Mouse (Mus musculus): Measurements from ENCODE around the gene Hid1. TPM values are rescaled to one million over a fixed set of nuclear protein-coding genes. Genes with fewer than 3 reads are reported as not detected.

Gene Hid1
- polyA plus RNA-seq, 1 experiment = 61.7 TPM

DNA sequence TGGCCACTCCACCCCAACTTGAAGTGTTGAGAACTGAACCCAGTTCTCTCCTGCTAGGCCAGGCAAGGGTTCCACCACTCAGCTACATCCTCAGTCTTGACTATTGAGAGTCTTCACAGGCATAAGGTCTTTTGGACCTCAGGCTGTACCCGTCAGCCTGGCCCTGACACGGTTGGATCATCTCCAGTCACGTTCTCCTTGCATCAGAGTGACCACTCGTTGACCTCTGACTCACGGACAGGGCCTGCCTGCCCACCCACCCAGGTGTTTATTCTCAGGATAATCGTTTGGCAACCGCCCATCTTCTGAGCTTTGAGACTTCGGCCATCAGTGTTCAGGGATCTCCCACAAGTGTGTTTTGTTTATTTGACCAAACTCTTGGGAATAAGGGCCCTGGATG, 64.4 kb downstream of the Hid1 start:
- no peak for DNase-seq (ENCODE audit: low read depth)
- TF ChIP-seq POLR2A (IDR thresholded peaks at IDR 0.05; ENCODE audit: borderline replicate concordance, extremely low read depth, insufficient read depth, insufficient read length, poor library complexity, severe bottlenecking) (no peak), CTCF (IDR thresholded peaks at IDR 0.05; ENCODE audit: borderline replicate concordance, extremely low read depth, insufficient read depth, insufficient read length) (no peak)

DNA sequence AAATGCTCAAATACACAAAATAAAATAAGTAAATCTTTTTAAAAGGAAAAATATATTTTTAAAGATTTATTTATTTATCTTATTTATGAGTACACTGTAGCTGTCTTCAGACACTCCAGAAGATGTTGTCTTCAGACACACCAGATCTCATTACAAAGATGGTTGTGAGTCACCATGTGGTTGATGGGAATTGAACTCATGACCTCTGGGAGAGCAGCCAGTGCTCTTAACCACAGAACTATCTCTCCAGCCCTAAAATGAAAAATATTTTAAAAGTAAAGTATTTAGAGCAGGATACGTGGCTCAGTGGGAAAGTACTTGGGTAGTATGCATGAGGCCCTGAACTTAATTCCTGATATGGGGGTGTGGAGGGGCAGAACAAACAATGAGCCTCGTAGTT, 66.2 kb downstream of the Hid1 start:
- TF ChIP-seq POLR2A (IDR thresholded peaks at IDR 0.05; ENCODE audit: borderline replicate concordance, extremely low read depth, insufficient read depth, insufficient read length, poor library complexity, severe bottlenecking) = no peak
- TF ChIP-seq CTCF (IDR thresholded peaks at IDR 0.05; ENCODE audit: borderline replicate concordance, extremely low read depth, insufficient read depth, insufficient read length) = no peak
- DNase-seq (ENCODE audit: low read depth) = no peak

DNA sequence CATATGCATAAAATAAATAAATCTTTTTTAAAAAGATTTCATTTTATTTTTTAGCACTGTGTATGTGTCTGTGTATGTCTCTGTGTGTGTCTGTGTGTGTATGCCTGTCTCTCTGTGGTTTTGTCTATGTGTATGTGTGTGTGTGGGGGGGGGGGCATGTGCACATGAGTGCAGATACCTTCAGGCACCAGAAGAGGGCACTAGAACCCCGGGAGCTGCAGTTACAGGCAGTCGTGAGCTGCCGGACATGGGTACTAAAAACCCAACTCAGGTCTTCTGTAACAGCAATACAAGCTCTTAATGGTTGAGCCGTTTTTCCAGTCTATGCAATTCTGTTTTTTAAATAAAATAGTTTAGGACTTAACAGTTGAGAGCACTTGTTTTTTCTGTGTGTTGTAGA, 66.8 kb downstream of the Hid1 start:
- TF ChIP-seq POLR2A (IDR thresholded peaks at IDR 0.05; ENCODE audit: borderline replicate concordance, extremely low read depth, insufficient read depth, insufficient read length, poor library complexity, severe bottlenecking) (no peak), CTCF (IDR thresholded peaks at IDR 0.05; ENCODE audit: borderline replicate concordance, extremely low read depth, insufficient read depth, insufficient read length) (no peak)
- DNase-seq (ENCODE audit: low read depth) = no peak

DNA sequence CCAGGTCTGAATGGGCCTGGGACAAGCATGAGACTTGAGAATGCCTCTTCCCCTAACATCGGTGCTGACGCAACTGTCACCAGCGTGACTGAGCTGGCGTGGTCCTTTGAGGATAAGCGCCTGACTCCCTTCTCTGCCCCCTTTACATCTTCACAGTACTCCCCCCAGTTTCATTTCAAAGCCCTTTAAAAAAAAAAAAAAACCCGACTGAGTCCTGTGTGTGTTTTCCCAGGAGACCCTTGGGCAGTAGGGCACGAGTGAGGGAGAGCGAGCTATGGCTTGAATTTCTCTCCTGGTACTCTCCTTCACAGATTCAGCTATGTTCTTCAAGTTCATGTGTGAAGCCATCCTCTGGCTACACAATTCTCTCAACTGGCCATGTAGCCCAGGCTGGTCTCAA, 69.4 kb downstream of the Hid1 start:
- DNase-seq (ENCODE audit: low read depth) = no peak
- TF ChIP-seq CTCF (IDR thresholded peaks at IDR 0.05; ENCODE audit: borderline replicate concordance, extremely low read depth, insufficient read depth, insufficient read length) (no peak), POLR2A (IDR thresholded peaks at IDR 0.05; ENCODE audit: borderline replicate concordance, extremely low read depth, insufficient read depth, insufficient read length, poor library complexity, severe bottlenecking) (no peak)

Other genes with a start within 250 kb of the Hid1 start
- 0.10 and 0.15 TPM in 2 replicates for gene Cd300lf, start 233.8 kb downstream of the Hid1 start, polyA plus RNA-seq (2012; rRNA removed)
- gene Slc9a3r1, start 204.4 kb downstream of the Hid1 start, polyA plus RNA-seq (2012; rRNA removed) = 31.6 and 40.5 TPM in 2 replicates
- 7.1 and 10.7 TPM in 2 replicates for gene Tmem104, start 180.3 kb downstream of the Hid1 start, polyA plus RNA-seq (2012; rRNA removed)
- 16.0 and 16.9 TPM in 2 replicates for gene Nat9, start 179.9 kb downstream of the Hid1 start, polyA plus RNA-seq (2012; rRNA removed)
- gene Grin2c, start 100.5 kb downstream of the Hid1 start, polyA plus RNA-seq (2012; rRNA removed) = 0.89 and 1.2 TPM in 2 replicates
- gene Fdxr, start 90.7 kb downstream of the Hid1 start, polyA plus RNA-seq (2012; rRNA removed) = 26.1 and 32.4 TPM in 2 replicates
- gene Fads6, start 70.1 kb downstream of the Hid1 start, polyA plus RNA-seq (2012; rRNA removed) = 1.6 and 2.4 TPM in 2 replicates
- gene Otop2, start 60.6 kb downstream of the Hid1 start, polyA plus RNA-seq (2012; rRNA removed) = 0.13 and 0.15 TPM in 2 replicates
- gene Ush1g, start 45.7 kb downstream of the Hid1 start, polyA plus RNA-seq (2012; rRNA removed) = 0.04 and 0.11 TPM in 2 replicates
- 0.29 and 0.64 TPM in 2 replicates for gene Otop3, start 33.0 kb downstream of the Hid1 start, polyA plus RNA-seq (2012; rRNA removed)
- gene Cdr2l, start 14.2 kb upstream of the Hid1 start, polyA plus RNA-seq (2012; rRNA removed) = 39.1 and 50.8 TPM in 2 replicates
- 115 and 126 TPM in 2 replicates for gene Mrpl58, start 36.0 kb upstream of the Hid1 start, polyA plus RNA-seq (2012; rRNA removed)
- gene Atp5h, start 52.2 kb upstream of the Hid1 start, polyA plus RNA-seq (2012; rRNA removed) = 399 and 402 TPM in 2 replicates
- gene Kctd2, start 52.4 kb upstream of the Hid1 start, polyA plus RNA-seq (2012; rRNA removed) = 45.9 and 46.8 TPM in 2 replicates
- 0.04 and 0.12 TPM in 2 replicates for gene Trim80, start 72.8 kb upstream of the Hid1 start, polyA plus RNA-seq (2012; rRNA removed)
- gene Slc16a5, start 94.7 kb upstream of the Hid1 start, polyA plus RNA-seq (2012; rRNA removed) = not detected in 2 replicates
- gene Armc7, start 107.9 kb upstream of the Hid1 start, polyA plus RNA-seq (2012; rRNA removed) = 12.4 and 15.1 TPM in 2 replicates
- 67.9 and 84.3 TPM in 2 replicates for gene Nt5c, start 124.1 kb upstream of the Hid1 start, polyA plus RNA-seq (2012; rRNA removed)
- gene Jpt1, start 146.6 kb upstream of the Hid1 start, polyA plus RNA-seq (2012; rRNA removed) = 1,229 and 1,645 TPM in 2 replicates
- gene Sumo2, start 168.5 kb upstream of the Hid1 start, polyA plus RNA-seq (2012; rRNA removed) = 702 and 773 TPM in 2 replicates
- 105 and 168 TPM in 2 replicates for gene Nup85, start 196.7 kb upstream of the Hid1 start, polyA plus RNA-seq (2012; rRNA removed)
- 35.5 and 36.7 TPM in 2 replicates for gene Mrps7, start 236.2 kb upstream of the Hid1 start, polyA plus RNA-seq (2012; rRNA removed)
- gene Gga3, start 236.3 kb upstream of the Hid1 start, polyA plus RNA-seq (2012; rRNA removed) = 43.3 and 57.1 TPM in 2 replicates
- gene Mif4gd, start 245.2 kb upstream of the Hid1 start, polyA plus RNA-seq (2012; rRNA removed) = 18.0 and 19.2 TPM in 2 replicates